Mouse (Mus musculus) kidney, embryonic 16.5 days (tissue): ENCODE results near the gene Cdk14. TPM values are rescaled to one million over a fixed set of nuclear protein-coding genes. Genes with fewer than 3 reads are reported as not detected.

Source experiments
- ATAC-seq: fragments of 200-750 bp; cut with Nextera tagmentation; 2 replicates; pipeline ENCODE4 v1.8.0; 2017; ENCODE audit warnings: moderate TSS enrichment; ENCODE audit not compliant: low FRiP score, low TSS enrichment
- H3K27ac ChIP-seq: fragments of 300-500 bp; sonication (generic); 2 replicates; pipeline ENCODE4 v1.5.1; 2014; ENCODE audit warnings: low read length
- H3K27me3 ChIP-seq: fragments of 300-500 bp; sonication (generic); 2 replicates; pipeline ENCODE4 v1.6.1; 2014; ENCODE audit warnings: low read length, control low read depth, mixed read lengths; ENCODE audit not compliant: insufficient read depth
- H3K36me3 ChIP-seq: fragments of 300-500 bp; sonication (generic); 2 replicates; pipeline ENCODE4 v1.6.1; 2014; ENCODE audit warnings: low read length, control low read depth, mixed read lengths; ENCODE audit not compliant: insufficient read depth
- H3K4me1 ChIP-seq: fragments of 300-500 bp; sonication (generic); 2 replicates; pipeline ENCODE4 v1.6.1; 2014; ENCODE audit warnings: low read length, control low read depth, mixed read lengths; ENCODE audit not compliant: insufficient read depth
- H3K4me2 ChIP-seq: fragments of 300-500 bp; sonication (generic); replicated peaks from 2 replicates; pipeline ENCODE4 v1.6.1; 2014; ENCODE audit warnings: low read depth, low read length
- H3K4me3 ChIP-seq: fragments of 300-500 bp; sonication (generic); 2 replicates; pipeline ENCODE4 v1.5.1; 2014; ENCODE audit warnings: mild to moderate bottlenecking, low read length
- H3K9ac ChIP-seq: fragments of 300-500 bp; sonication (generic); replicated peaks from 2 replicates; pipeline ENCODE4 v1.6.1; 2014; ENCODE audit warnings: low read length
- H3K9me3 ChIP-seq: fragments of 300-500 bp; sonication (generic); 2 replicates; pipeline ENCODE4 v1.6.1; 2016; ENCODE audit warnings: low read length, control low read depth
- WGBS: fragments of 180-500 bp; shearing (Covaris S2); extraction: QIAGEN DNeasy Blood & Tissue Kit; methylation state at CpG from one replicate; pipeline ENCODE4 v1.1.7; 2014; 5-methylcytosine and 5-hydroxymethylcytosine counted together
- polyA plus RNA-seq: library from polyadenylated mRNA; unstranded; fragments of >200 nt; fragmentation: Nextera tagmentation; extraction: Ambion mirVana; gene quantifications from 2 replicates; pipeline ENCODE4 v1.2.1, GENCODE M21; 2015

The Cdk14 gene
- polyA plus RNA-seq, 1 experiment from 2014 or later = 10.2 TPM

DNA sequence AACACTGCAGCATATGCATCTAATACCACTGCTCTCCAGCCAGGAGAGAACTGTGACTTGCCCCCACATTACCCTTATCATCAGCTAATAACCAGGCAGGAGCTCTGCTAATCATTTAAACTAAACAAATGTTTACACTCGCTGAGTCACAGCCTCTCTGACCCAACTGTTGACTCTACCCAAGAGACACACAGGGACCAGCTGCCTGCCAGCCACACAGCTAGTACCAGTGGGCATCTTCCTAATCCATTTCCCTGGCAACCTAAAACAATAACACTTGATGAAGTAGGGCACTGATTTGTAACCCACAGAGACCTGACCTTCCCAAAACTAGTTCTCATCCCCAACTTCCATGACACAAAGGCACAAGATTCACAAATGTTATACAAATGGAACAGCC is 119.8 kb downstream of the Cdk14 start:
- Histone ChIP-seq H3K4me3 (no peak overlapping the region), H3K9me3 (no peaks in the 10 kb centered on the region), H3K27ac (no peak overlapping the region), H3K4me1 (no peaks in the 10 kb centered on the region), H3K36me3 (no peaks in the 10 kb centered on the region), H3K27me3 (no peaks in the 10 kb centered on the region), H3K4me2 (no peak overlapping the region), H3K9ac (no peak overlapping the region)
- 87% methylated on average over 1 of the region's 1 CpGs for whole genome bisulfite sequencing
- no peak for ATAC-seq

GRCm38 (mm10) chr5:5297222-5297621 is 122.9 kb downstream of the Cdk14 start:
- no peak overlapping the region for H3K27ac ChIP-seq
- no peak overlapping the region for H3K4me2 ChIP-seq
- H3K4me1 ChIP-seq = no peaks in the 10 kb centered on the region
- H3K27me3 ChIP-seq = no peaks in the 10 kb centered on the region
- WGBS = 85% methylated on average over 7 of the region's 7 CpGs
- H3K9me3 ChIP-seq = no peaks in the 10 kb centered on the region
- no peak for ATAC-seq
- H3K36me3 ChIP-seq = no peaks in the 10 kb centered on the region
- H3K4me3 ChIP-seq = no peak overlapping the region
- H3K9ac ChIP-seq = no peak overlapping the region

- ATAC-seq = no peak
- H3K4me1 ChIP-seq = no peaks in the 10 kb centered on the region
- H3K4me2 ChIP-seq = no peak overlapping the region
- H3K9me3 ChIP-seq = no peaks in the 10 kb centered on the region
- H3K36me3 ChIP-seq = no peaks in the 10 kb centered on the region
- no peak overlapping the region for H3K27ac ChIP-seq
- H3K9ac ChIP-seq = no peak overlapping the region
- H3K27me3 ChIP-seq = no peaks in the 10 kb centered on the region
- H3K4me3 ChIP-seq = no peak overlapping the region
Measured at GRCm38 (mm10) chr5:5296773-5297172, 123.3 kb downstream of the Cdk14 start.

DNA sequence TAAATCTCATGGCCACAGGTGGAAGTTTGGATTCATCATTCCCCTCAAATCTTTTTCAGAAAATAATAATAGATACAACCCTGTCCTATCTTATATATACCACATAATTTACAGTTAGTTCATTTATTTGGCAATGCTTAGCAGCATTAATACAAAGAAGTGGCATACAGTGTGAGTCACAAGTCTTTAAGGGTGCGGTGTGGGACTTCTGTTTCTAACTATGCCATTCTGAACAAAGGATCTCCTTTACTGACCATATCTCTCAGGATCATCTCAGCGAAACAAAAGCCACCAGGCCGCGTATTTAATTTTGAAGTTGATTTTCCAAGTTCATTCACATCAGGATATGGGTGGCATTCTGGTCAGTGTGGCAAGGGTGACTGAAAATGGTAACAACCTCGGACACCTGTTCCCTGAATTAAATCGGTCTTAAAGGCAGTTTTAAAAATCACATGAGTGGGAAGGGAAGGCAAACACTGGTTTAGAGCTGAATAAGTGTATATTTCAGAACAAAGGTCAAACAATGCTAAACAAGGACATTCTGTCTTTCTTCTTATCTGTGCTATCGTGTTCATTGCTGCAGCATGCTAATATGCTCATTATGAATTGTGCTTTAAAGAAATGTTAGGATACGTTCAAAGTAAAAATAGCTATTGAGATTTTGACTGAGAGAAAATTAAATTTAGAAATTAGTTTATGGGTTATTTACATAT is 127.1 kb downstream of the Cdk14 start:
- Histone ChIP-seq H3K4me3 (no peak overlapping the region), H3K27me3 (no peaks in the 10 kb centered on the region), H3K27ac (no peak overlapping the region), H3K9me3 (no peaks in the 10 kb centered on the region), H3K36me3 (no peaks in the 10 kb centered on the region), H3K4me1 (no peaks in the 10 kb centered on the region), H3K4me2 (no peak overlapping the region), H3K9ac (no peak overlapping the region)
- ATAC-seq = no peak
- WGBS = 85% methylated on average over 8 of the region's 8 CpGs

DNA sequence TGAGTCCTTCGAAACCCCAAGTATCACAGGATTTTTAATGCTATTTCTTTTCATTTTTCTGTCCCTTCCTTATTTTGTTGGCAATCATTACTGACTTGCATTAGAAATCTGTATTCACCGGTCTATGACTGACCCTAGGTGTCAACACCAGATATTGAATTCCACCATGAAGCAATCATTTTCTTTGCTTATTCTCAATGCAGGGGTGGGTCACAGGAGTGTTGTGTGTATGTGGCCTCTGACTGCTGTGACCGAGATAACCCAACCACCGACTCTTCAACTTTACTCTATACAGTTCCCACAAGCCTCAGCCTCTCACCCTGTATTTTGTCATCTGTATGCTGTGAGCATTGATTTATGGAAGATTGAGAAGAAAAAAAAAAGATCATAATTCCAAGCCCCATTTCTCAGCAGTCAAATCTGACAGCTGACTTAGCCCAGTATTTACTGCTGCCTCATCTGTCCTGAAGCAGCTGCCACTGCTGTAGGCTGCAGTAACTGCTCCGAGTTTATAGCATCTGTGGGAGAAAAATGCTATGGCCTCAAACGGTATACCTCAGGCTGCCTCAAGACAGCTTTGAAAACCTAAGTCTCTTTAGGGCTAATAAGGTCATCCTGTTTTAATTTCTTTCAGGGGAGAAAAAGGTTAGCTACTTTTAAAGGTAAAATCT is 128.7 kb downstream of the Cdk14 start:
- no peak overlapping the region for H3K9ac ChIP-seq
- ATAC-seq = no peak

GRCm38 (mm10) chr5:5290714-5291113 is 129.4 kb downstream of the Cdk14 start:
- Histone ChIP-seq H3K9me3 (no peaks in the 10 kb centered on the region), H3K4me2 (no peak overlapping the region), H3K4me1 (no peaks in the 10 kb centered on the region), H3K4me3 (no peak overlapping the region), H3K9ac (no peak overlapping the region), H3K27me3 (no peaks in the 10 kb centered on the region), H3K36me3 (no peaks in the 10 kb centered on the region), H3K27ac (no peak overlapping the region)
- 65% methylated on average over 4 of the region's 4 CpGs for WGBS
- ATAC-seq = 0 out of 2 replicates have a peak, but pooled peaks have one; percentile 35

More for the DNA sequence above, 128.7 kb downstream of the Cdk14 start:
- Histone ChIP-seq H3K4me2 (no peak overlapping the region), H3K36me3 (no peaks in the 10 kb centered on the region), H3K4me1 (no peaks in the 10 kb centered on the region), H3K4me3 (no peak overlapping the region), H3K27me3 (no peaks in the 10 kb centered on the region), H3K27ac (no peak overlapping the region), H3K9me3 (no peaks in the 10 kb centered on the region)
- 51% methylated on average over 6 of the region's 6 CpGs for WGBS

GRCm38 (mm10) chr5:5285876-5286275 is 134.2 kb downstream of the Cdk14 start:
- no peaks in the 10 kb centered on the region for H3K9me3 ChIP-seq
- ATAC-seq = no peak
- H3K27me3 ChIP-seq = no peaks in the 10 kb centered on the region
- no peaks in the 10 kb centered on the region for H3K36me3 ChIP-seq
- no peaks in the 10 kb centered on the region for H3K4me1 ChIP-seq
- no peak overlapping the region for H3K27ac ChIP-seq
- H3K4me2 ChIP-seq = no peak overlapping the region
- H3K9ac ChIP-seq = no peak overlapping the region
- H3K4me3 ChIP-seq = no peak overlapping the region
- 74% methylated on average over 3 of the region's 3 CpGs for WGBS

- Histone ChIP-seq H3K4me3 (no peak overlapping the region), H3K4me2 (no peak overlapping the region), H3K36me3 (no peaks in the 10 kb centered on the region), H3K9ac (no peak overlapping the region), H3K9me3 (no peaks in the 10 kb centered on the region), H3K27ac (no peak overlapping the region), H3K4me1 (no peaks in the 10 kb centered on the region), H3K27me3 (no peaks in the 10 kb centered on the region)
- ATAC-seq = no peak
- 87% methylated on average over 5 of the region's 5 CpGs for WGBS
Measured at GRCm38 (mm10) chr5:5284531-5284930, 135.6 kb downstream of the Cdk14 start.

GRCm38 (mm10) chr5:5283756-5284430 is 136.2 kb downstream of the Cdk14 start:
- Histone ChIP-seq H3K27me3 (no peaks in the 10 kb centered on the region), H3K4me2 (no peak overlapping the region), H3K9me3 (no peaks in the 10 kb centered on the region), H3K36me3 (no peaks in the 10 kb centered on the region), H3K9ac (no peak overlapping the region), H3K4me1 (no peaks in the 10 kb centered on the region), H3K27ac (no peak overlapping the region), H3K4me3 (no peak overlapping the region)
- WGBS = 57% methylated on average over 6 of the region's 6 CpGs
- ATAC-seq = no peak

- Histone ChIP-seq H3K4me2 (no peak overlapping the region), H3K9me3 (no peaks in the 10 kb centered on the region), H3K4me1 (no peaks in the 10 kb centered on the region), H3K36me3 (no peaks in the 10 kb centered on the region), H3K27ac (no peak overlapping the region), H3K27me3 (no peaks in the 10 kb centered on the region), H3K9ac (no peak overlapping the region), H3K4me3 (no peak overlapping the region)
- no peak for ATAC-seq
- 85% methylated on average over 5 of the region's 5 CpGs for WGBS
Measured at GRCm38 (mm10) chr5:5282425-5282824, 137.7 kb downstream of the Cdk14 start.
